Mouse (Mus musculus) pancreas, adult 10 weeks (tissue): ENCODE results near the gene Inf2. TPM values are rescaled to one million over a fixed set of nuclear protein-coding genes. Genes with fewer than 3 reads are reported as not detected.

ENCODE experiments used
- polyA plus RNA-seq: library from polyadenylated mRNA; stranded (reverse); fragments of 350-450 nt; fragmentation: Illumina TruSeq; extraction: RNeasy Lipid Tissue Mini Kit (QIAGEN cat#74804); gene quantifications from one replicate; pipeline ENCODE4 v1.2.3, GENCODE M21; 2015; ENCODE audit warnings: low read depth, low replicate concordance; ENCODE audit not compliant: insufficient read depth

Inf2 gene
- polyA plus RNA-seq, result 5.4 TPM

GRCm38 (mm10) chr12:112588426-112589256 is at the start of gene Inf2:
Gene Inf2 (plus strand): TSS chr12:112588784.

GRCm38 (mm10) chr12:112619686-112620353 is 31.2 kb downstream of the Inf2 start, which contains the start of gene Adssl1:
Gene Adssl1 (plus strand): TSS chr12:112620045.

GRCm38 (mm10) chr12:112644180-112644854 is 55.7 kb downstream of the Inf2 start, which contains the start of gene Siva1:
Gene Siva1 (plus strand): TSS chr12:112644679.

Other genes with a start within 250 kb of the Inf2 start
- gene A530016L24Rik, start 99.3 kb upstream of the Inf2 start, polyA plus RNA-seq, result 1.3 TPM
- gene Tmem179, start 72.0 kb upstream of the Inf2 start, polyA plus RNA-seq, result not detected
- 1.4 TPM for gene Adssl1, start 31.3 kb downstream of the Inf2 start, polyA plus RNA-seq
- gene Siva1, start 55.9 kb downstream of the Inf2 start, polyA plus RNA-seq, result 14.2 TPM
- 35.9 TPM for gene Akt1, start 86.1 kb downstream of the Inf2 start, polyA plus RNA-seq
- gene Zbtb42, start 90.0 kb downstream of the Inf2 start, polyA plus RNA-seq, result 5.6 TPM
- gene Cep170b, start 131.7 kb downstream of the Inf2 start, polyA plus RNA-seq, result 11.7 TPM
- 5.7 TPM for gene Pld4, start 171.9 kb downstream of the Inf2 start, polyA plus RNA-seq
- gene Ahnak2, start 213.9 kb downstream of the Inf2 start, polyA plus RNA-seq, result 6.0 TPM
- 1.8 TPM for gene Clba1, start 220.2 kb downstream of the Inf2 start, polyA plus RNA-seq
- 3.2 TPM for gene Cdca4, start 240.6 kb downstream of the Inf2 start, polyA plus RNA-seq